Mouse (Mus musculus): ENCODE data around the gene Gdf11. TPM values are rescaled to one million over a fixed set of nuclear protein-coding genes. Genes with fewer than 3 reads are reported as not detected.

The Gdf11 gene
- 9.5 and 10.5 TPM in 2 replicates for polyA plus RNA-seq (2016; fragmentation: Nextera tagmentation; extraction: Ambion mirVana)

GRCm38 (mm10) chr10:128891296-128892094, at the start of gene Gdf11:
Gene Gdf11, minus strand, starts transcription at chr10:128891718.
- peak within 1 kb of the TSS; percentile 93 for H3K27ac ChIP-seq (replicated peaks)
- peak within 1 kb of the TSS; percentile 86 for H3K4me3 ChIP-seq
- H3K9me3 ChIP-seq (replicated peaks) = no peaks in the 10 kb centered on the region
- 1% methylated on average over 84 of the region's 89 CpGs for WGBS
- H3K4me1 ChIP-seq = peaks cover 64% of the 10 kb centered on the region
- H3K36me3 ChIP-seq = peaks cover 17% of the 10 kb centered on the region
- DNase-seq (ENCODE audit: low spot score) = peak; percentile 88
- H3K27me3 ChIP-seq (ENCODE audit: low read depth, poor library complexity, severe bottlenecking) = peaks cover 38% of the 10 kb centered on the region

DNA sequence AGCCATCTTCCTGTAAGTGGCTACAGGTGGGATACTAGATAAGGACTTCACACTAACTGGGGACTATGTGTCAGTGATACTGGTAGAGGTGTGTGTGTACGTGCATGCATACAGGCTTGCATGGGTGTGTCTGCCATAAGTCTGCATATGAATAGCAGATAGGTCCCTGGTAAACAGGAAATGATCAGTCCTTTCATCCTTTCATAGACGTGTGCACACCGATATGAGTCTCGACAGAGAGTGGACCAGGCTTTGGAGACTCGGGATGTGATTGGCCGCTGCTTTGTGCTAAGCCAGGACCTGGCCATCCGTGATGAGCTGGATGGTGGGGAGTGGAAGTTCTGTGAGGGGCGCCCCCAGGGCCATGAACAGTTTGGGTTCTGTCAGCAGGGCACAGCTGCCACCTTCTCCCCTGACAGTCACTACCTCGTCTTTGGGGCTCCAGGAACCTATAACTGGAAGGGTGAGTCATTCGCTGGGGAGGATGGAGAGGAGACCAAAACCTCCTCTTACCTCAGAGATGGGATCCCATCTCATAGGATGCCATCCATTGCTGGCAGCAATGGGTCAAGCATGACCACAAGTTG, 49.0 kb upstream of the Gdf11 start:
- Histone ChIP-seq H3K4me3 (no peak overlapping the region), H3K27ac (replicated peaks) (no peak overlapping the region), H3K4me1 (no peaks in the 10 kb centered on the region), H3K36me3 (no peaks in the 10 kb centered on the region), H3K9me3 (replicated peaks) (no peaks in the 10 kb centered on the region), H3K27me3 (ENCODE audit: low read depth, poor library complexity, severe bottlenecking) (peaks cover 12% of the 10 kb centered on the region)
- WGBS = 85% methylated on average over 10 of the region's 10 CpGs
- no peak for DNase-seq (ENCODE audit: low spot score)

GRCm38 (mm10) chr10:128938974-128939373, 47.5 kb upstream of the Gdf11 start:
- no peak for DNase-seq (ENCODE audit: low spot score)
- peaks cover 27% of the 10 kb centered on the region for H3K27me3 ChIP-seq (ENCODE audit: low read depth, poor library complexity, severe bottlenecking)
- WGBS = 70% methylated on average over 5 of the region's 5 CpGs

DNA sequence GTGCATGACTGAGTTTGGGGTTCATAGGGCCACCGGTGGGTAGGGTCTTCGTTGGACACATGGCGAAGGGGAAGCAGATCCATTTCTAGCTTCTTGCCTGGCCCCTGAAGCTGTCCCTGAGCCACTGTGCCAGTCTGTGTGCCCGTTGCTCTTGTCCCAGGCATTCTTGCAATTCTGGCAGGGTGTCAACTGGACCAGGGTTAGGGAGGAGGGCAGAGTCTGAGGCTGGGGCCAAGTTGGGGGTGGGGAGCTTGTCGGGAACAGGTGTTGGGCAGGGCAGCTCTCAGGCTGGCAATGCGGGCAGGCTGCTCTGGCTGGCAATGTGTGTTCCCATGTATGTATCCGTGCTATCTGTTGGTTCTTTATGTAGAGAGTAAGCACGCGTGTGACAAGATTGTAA, 46.9 kb upstream of the Gdf11 start:
- H3K4me3 ChIP-seq = no peak overlapping the region
- H3K27ac ChIP-seq (replicated peaks) = no peak overlapping the region
- H3K36me3 ChIP-seq = no peaks in the 10 kb centered on the region
- no peak for DNase-seq (ENCODE audit: low spot score)
- peaks cover 33% of the 10 kb centered on the region for H3K27me3 ChIP-seq (ENCODE audit: low read depth, poor library complexity, severe bottlenecking)
- no peaks in the 10 kb centered on the region for H3K9me3 ChIP-seq (replicated peaks)
- peaks cover 15% of the 10 kb centered on the region for H3K4me1 ChIP-seq
- WGBS = 89% methylated on average over 9 of the region's 9 CpGs

More at GRCm38 (mm10) chr10:128938974-128939373, 47.5 kb upstream of the Gdf11 start:
- peaks cover 10% of the 10 kb centered on the region for H3K4me1 ChIP-seq
- H3K27ac ChIP-seq (replicated peaks) = no peak overlapping the region
- H3K9me3 ChIP-seq (replicated peaks) = no peaks in the 10 kb centered on the region
- no peak overlapping the region for H3K4me3 ChIP-seq
- H3K36me3 ChIP-seq = no peaks in the 10 kb centered on the region

DNA sequence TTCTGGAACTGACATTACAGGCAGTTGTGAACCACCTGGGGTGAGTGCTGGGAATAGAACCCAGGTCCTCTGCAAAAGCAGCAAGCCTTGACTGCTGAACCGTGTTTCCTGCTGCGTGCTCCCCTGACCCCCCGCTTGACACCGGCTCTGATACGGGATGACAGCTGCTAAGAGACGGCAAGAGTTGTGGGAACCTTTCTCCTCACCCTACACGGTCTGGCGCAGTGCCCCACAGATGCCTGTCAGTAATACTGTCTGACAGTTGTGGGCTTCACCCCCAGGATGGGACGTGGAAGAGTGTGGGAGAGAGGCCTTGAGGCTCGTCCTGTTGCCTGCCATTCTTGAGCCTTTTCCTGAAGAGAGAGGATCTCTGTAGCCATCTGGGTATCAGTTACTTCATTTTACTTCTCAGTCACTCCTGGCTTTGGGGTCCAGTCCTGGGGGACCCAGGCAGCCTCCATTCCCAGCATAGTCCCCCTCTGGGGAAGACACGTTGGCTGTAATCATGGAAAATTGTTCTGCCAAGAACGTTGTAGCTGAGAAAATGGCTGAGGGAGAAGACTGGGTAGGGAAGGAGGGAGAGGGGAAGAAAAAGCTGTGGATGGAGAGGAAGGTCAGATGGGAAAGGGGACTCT, 46.4 kb upstream of the Gdf11 start:
- 73% methylated on average over 12 of the region's 12 CpGs for WGBS
- no peaks in the 10 kb centered on the region for H3K9me3 ChIP-seq (replicated peaks)
- H3K27me3 ChIP-seq (ENCODE audit: low read depth, poor library complexity, severe bottlenecking) = peaks cover 38% of the 10 kb centered on the region
- H3K36me3 ChIP-seq = no peaks in the 10 kb centered on the region
- no peak for DNase-seq (ENCODE audit: low spot score)
- no peak overlapping the region for H3K27ac ChIP-seq (replicated peaks)
- peaks cover 19% of the 10 kb centered on the region for H3K4me1 ChIP-seq
- H3K4me3 ChIP-seq = no peak overlapping the region

GRCm38 (mm10) chr10:128935826-128936440, 44.4 kb upstream of the Gdf11 start:
- peaks cover 57% of the 10 kb centered on the region for H3K27me3 ChIP-seq (ENCODE audit: low read depth, poor library complexity, severe bottlenecking)
- H3K36me3 ChIP-seq = no peaks in the 10 kb centered on the region
- H3K4me1 ChIP-seq = peaks cover 19% of the 10 kb centered on the region
- H3K4me3 ChIP-seq = no peak overlapping the region
- H3K9me3 ChIP-seq (replicated peaks) = no peaks in the 10 kb centered on the region
- no peak for DNase-seq (ENCODE audit: low spot score)
- no peak overlapping the region for H3K27ac ChIP-seq (replicated peaks)
- 77% methylated on average over 8 of the region's 8 CpGs for WGBS

- peaks cover 19% of the 10 kb centered on the region for H3K4me1 ChIP-seq
- peaks cover 63% of the 10 kb centered on the region for H3K27me3 ChIP-seq (ENCODE audit: low read depth, poor library complexity, severe bottlenecking)
- WGBS = 68% methylated on average over 7 of the region's 7 CpGs
- H3K27ac ChIP-seq (replicated peaks) = no peak overlapping the region
- no peaks in the 10 kb centered on the region for H3K9me3 ChIP-seq (replicated peaks)
- DNase-seq (ENCODE audit: low spot score) = no peak
- H3K4me3 ChIP-seq = no peak overlapping the region
- no peaks in the 10 kb centered on the region for H3K36me3 ChIP-seq
Measured at GRCm38 (mm10) chr10:128934997-128935787, 43.7 kb upstream of the Gdf11 start.

DNA sequence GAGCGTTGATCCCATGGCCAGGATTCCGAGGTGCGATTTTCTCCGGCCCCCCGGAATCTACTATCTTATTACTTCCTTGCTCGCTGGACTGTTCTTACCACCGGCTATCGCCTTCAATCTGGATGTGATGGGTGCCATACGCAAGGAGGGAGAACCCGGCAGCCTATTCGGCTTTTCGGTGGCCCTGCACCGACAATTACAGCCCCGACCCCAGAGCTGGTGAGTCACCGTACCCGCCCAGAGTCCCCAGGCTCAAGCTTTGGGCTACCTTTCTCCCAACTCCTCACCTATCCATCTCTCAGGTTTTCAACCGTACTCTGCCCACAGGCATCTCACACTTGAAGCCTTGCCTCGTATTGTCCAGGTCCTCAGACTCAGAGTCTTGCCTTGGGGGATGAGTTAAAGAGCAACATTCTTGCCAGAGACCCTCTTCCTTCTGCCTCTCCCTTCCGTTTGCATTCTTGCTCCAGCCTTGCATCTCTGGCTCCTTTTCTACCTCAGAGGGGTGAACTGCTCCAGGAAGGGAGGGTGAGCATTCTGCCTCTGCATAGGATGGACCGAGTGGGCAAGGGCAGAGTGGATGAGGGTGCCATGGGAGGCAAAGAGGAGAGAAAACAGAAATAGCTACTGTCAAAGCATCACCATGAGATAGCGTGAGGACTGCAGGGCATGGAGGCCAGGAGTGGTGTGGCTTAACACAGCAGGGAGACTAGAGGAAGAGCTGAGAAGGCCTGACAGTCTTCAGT, 42.6 kb upstream of the Gdf11 start:
- H3K27me3 ChIP-seq (ENCODE audit: low read depth, poor library complexity, severe bottlenecking) = peaks cover 71% of the 10 kb centered on the region
- peaks cover 19% of the 10 kb centered on the region for H3K4me1 ChIP-seq
- no peaks in the 10 kb centered on the region for H3K36me3 ChIP-seq
- no peak for DNase-seq (ENCODE audit: low spot score)
- peak overlapping the region; percentile 60 for H3K4me3 ChIP-seq
- H3K9me3 ChIP-seq (replicated peaks) = no peaks in the 10 kb centered on the region
- WGBS = 4% methylated on average over 21 of the region's 21 CpGs
- H3K27ac ChIP-seq (replicated peaks) = no peak overlapping the region

DNA sequence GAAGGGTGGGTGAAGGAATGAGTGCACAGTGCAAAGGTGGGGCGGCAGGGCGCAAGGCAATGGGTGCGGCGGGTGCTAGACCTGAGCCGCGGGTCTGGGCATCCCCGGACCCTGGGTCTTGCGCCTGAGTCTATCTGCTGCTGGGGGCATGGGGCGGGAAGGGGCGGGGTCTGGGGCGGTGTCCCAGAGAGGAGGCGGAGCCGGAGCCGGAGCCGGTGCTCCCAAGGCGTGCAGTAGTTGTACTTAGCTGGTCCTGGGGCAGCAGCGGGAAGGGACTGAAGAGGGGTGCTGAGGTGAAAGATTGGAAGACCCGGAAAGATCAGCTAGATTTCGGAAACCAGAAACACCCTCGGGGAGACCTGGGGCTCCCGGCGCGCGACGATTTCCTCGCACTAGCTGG, 42.1 kb upstream of the Gdf11 start, which contains the start of gene Itga7:
Gene Itga7, plus strand, starts transcription at position 245 of the 400 bp plus-strand sequence.
- Histone ChIP-seq H3K27ac (replicated peaks) (no peak within 1 kb of the TSS), H3K4me3 (peak within 1 kb of the TSS; percentile 60), H3K4me1 (peaks cover 19% of the 10 kb centered on the region), H3K9me3 (replicated peaks) (no peaks in the 10 kb centered on the region), H3K36me3 (no peaks in the 10 kb centered on the region), H3K27me3 (ENCODE audit: low read depth, poor library complexity, severe bottlenecking) (peaks cover 71% of the 10 kb centered on the region)
- under 1% methylated on average over 26 of the region's 26 CpGs for WGBS
- DNase-seq (ENCODE audit: low spot score) = peak; percentile 59

DNA sequence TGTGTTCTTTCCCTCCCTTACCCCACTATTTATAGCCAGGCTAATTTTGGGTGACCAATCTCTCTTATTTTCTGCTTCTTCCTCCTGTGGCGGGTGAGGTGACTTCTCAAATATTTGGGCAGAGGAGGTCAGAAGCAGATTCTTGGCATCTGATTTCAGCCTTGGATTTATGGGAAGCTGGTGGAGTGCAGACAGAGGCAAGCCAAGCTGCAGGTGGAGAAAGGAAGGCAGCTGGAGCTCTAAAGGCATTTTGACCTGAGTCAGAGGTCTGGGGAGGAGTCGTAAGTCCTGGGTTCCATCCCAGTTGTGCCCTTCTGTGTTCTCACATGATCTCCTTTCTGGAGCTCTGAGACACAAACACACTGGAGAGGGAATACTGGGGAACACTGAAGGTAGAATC, 39.9 kb upstream of the Gdf11 start:
- H3K4me1 ChIP-seq = peaks cover 19% of the 10 kb centered on the region
- H3K9me3 ChIP-seq (replicated peaks) = no peaks in the 10 kb centered on the region
- WGBS = 76% methylated on average over 2 of the region's 2 CpGs
- H3K4me3 ChIP-seq = no peak overlapping the region
- DNase-seq (ENCODE audit: low spot score) = no peak
- H3K27me3 ChIP-seq (ENCODE audit: low read depth, poor library complexity, severe bottlenecking) = peaks cover 79% of the 10 kb centered on the region
- no peaks in the 10 kb centered on the region for H3K36me3 ChIP-seq
- H3K27ac ChIP-seq (replicated peaks) = no peak overlapping the region

GRCm38 (mm10) chr10:128929638-128930378, 38.3 kb upstream of the Gdf11 start:
- H3K36me3 ChIP-seq = no peaks in the 10 kb centered on the region
- H3K4me1 ChIP-seq = peaks cover 17% of the 10 kb centered on the region
- no peak overlapping the region for H3K4me3 ChIP-seq
- H3K27me3 ChIP-seq (ENCODE audit: low read depth, poor library complexity, severe bottlenecking) = peaks cover 62% of the 10 kb centered on the region
- H3K27ac ChIP-seq (replicated peaks) = no peak overlapping the region
- no peaks in the 10 kb centered on the region for H3K9me3 ChIP-seq (replicated peaks)
- DNase-seq (ENCODE audit: low spot score) = no peak
- WGBS = 79% methylated on average over 7 of the region's 7 CpGs
